Mouse (Mus musculus) bone marrow macrophage, adult 2 months (primary cell): ENCODE measurements around the gene Plekho2.

Experiments
- CTCF ChIP-seq: IDR thresholded peaks from 2 replicates; pipeline ENCODE4 v1.5.1; 2012; ENCODE audit warnings: low read depth, mild to moderate bottlenecking, low read length, moderate library complexity
- POLR2A ChIP-seq: IDR thresholded peaks from 2 replicates; pipeline ENCODE4 v1.6.1; 2012; ENCODE audit warnings: mild to moderate bottlenecking, low read depth, low read length, borderline replicate concordance

- no peak for TF ChIP-seq CTCF
- no peak for TF ChIP-seq POLR2A
Measured at GRCm38 (mm10) chr9:65534111-65534510, 45.7 kb downstream of the Plekho2 start.
